Mouse (Mus musculus) urinary bladder, postnatal 36 days (tissue): ENCODE measurements around the gene Atp5j2.
A peak's percentile ranks its signal among the peaks of the same experiment; 100 is the strongest.

Experiments used
- DNase-seq, 2 experiments: peaks; one replicate each; pipeline ENCODE4 v3.0.0; 2022; ENCODE audit warnings: low spot score in 2 of 2, mixed read lengths in 1 of 2

Atp5j2 gene

DNA sequence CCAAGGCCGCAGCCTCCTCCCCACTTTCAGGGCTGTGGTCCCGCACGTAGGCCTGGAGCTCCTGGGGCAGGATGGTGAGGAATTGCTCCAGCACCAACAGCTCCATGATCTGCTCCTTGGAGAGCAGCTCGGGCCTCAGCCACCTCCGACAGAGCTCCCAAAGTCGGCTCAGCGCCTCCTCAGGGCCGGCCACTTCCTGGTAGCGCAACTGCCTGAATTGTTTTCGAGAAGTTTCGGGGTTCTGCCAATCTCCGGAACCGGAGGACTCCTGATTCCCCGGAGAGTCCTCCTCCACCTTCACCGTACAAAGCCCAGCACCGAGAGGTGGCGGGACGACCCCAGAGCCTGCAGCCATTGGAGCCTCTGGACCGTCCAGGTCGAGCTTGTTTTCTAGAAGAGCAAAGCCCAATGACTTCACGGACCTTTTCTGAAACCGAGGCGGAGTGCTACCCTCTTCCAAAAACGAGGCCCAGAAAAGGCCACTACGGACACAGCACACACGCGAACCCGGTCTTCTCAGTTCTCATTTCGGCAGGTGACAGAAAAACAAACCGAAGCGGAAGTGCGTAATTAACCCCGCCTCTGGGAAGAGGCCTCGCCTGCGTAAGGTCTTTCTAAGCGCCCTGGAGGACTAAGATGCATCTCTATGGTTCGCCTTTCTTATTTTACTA lies 9.6 kb upstream of the Atp5j2 start, which contains the start of gene Zkscan14:
TSS of gene Zkscan14 (minus strand) at position 548 of the 671 bp plus-strand sequence.
- DNase-seq, result peak; percentile 46 to 74

DNA sequence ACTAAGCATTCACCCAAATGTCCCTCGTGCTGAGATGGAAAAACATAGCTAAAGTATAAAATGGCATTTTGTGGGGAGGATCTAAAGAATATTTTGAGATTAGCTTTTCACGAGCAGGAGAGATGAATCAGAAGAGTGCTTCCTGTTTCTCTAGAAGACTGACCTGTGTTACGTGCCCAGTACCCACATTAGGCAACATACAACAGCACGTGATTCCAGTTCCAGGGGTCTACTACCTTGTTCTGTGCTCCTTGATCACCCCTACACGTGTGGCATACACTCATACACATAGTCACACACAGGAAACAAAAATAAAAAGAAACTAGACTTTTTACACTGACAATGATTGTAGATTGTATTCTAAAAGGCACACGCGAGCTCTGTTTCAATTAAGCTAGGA lies 8.5 kb upstream of the Atp5j2 start:
- DNase-seq, result no peak

DNA sequence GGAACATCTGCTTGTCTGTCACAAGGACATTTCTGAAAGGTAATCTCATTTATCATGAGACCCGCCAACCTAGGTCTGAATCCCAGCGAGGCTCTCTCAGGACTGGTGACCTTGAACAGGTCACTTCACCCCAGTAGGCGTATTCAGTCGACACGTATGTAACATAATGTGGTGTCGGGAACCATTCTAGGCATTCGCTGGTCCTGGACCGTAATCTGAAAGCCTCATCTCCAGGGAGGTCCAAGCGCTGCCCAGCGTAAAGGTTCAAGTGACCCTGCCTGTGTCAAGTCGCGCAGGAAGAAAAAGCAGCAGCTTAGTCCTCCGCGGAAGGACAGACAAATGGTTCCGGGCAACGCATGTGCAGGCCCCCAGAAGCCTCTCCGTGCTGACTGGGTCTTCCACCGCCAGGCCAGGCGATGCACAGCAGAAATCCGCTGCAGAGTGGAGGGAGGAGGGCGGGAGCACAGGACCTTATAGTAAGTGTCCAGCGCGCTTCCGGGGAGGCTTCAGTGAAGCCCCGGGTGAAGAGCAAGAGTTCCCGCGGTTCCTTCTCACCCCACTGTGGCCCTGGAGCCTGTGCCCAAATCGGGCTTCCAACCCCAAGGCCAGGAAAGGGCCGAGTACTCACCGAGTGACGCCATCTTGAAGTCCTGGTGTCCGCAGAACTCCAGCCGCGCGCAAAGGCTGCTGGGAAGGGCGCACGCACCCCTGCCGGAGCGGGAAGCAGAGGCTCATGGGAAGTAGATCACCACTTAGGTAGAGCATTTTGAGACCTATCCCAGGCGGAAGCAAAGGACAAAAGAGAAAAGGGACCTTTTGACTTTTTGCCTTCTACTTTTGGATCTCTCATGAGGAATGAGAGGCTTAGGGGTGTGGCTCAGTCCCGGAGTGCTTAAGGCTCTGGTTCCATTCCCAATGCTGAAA lies 725 bp downstream of the Atp5j2 start:
- peak; percentile 82 to 91 for DNase-seq

DNA sequence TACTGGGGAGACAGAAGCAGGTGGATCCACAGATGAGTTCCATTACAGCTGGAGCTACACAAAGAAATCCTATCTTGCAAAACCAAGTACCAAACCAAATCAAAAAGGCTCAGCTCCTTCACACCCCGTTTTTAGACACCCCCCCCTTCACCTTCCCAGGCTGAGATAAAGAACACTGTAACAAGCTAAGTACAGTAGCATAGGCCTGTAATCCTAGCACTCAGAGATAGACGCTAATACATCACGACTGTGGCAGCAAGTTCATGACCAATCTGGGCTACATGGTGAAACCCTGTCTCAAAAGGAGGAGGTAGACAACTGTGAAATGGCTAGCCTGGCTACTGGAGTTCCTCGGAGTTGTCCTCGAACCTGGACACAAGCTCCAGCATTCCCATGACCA lies 1.5 kb downstream of the Atp5j2 start:
- no peak for DNase-seq

DNA sequence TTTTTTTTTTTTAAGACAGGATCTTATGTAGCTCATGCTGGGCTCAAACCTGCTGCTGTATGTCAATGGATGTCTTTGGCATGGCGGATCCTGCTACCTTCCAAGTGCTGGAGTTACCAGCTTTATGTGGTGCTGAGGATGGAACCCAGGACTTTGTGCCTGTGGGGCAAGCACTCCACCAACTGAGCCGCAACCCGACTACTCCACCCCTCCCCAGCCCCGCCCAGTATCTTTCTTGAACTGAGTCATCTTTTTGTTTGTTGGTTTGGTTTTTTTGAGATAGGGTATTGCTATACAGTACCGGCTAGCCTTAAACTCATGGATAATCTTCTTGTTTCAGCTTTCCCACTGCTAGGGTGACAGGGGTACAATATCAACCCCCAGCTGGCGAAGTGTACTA lies 2.4 kb downstream of the Atp5j2 start:
- DNase-seq, result no peak

DNA sequence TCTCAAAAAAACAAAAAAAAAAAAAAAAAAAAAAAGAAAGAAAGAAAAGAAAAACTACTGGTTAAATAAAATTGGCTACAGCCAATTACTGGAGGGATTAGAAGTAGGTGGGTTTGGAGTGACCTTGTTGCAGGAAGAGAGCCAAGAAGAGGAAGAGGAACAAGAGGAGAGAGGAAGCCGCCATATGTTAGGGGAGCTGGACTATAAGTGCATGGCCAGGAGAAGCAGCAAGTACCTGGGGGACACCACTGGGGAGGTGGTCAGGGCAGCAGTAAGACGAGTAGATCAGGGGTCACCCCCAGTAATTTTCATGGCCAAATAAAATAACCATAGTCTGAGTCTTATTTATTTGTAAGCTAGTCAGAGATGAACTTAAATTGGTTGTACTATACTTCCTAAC lies 6.6 kb downstream of the Atp5j2 start:
- DNase-seq, result no peak

DNA sequence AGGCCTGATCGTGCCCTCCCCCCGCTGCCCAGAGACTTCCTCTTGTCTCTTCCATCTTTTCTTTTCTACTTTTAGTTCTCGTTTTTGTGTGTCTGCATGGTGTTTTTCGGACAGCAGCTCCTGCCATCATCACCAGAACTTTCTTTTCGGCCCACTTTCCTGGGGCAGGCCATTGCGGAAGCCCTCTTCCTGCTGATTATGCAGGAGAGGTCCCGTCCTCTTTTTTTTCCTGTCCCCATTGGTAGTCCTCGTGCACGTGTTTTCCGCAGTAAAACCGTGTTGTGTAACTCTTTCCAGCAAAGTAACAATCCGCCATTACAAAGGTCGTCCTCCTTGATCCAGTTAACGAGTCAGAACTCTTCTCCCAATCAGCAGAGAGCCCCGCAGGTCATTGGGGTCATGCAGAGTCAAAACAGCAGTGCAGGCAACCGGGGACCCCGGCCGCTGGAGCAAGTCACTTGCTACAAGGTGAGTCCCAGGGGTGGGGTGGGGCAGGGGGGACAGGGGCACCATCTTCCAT lies 13.3 kb downstream of the Atp5j2 start:
- no peak for DNase-seq

DNA sequence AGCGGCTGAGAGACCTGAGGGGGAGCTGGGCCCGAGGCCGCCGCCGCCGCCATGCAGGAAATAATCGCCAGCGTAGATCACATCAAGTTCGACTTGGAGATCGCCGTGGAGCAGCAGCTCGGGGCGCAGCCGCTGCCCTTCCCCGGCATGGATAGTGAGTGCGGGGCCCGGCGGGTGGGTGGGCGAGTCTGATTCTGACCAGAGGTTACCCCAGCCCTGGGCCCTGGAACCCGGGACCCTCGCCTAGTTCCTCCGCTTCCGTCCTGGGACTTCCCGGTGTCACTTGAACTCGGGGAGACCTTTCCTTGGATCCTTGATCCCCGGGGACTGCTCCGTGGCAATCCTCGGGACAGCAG lies 24.6 kb downstream of the Atp5j2 start:
- DNase-seq, result peak in 1 of 2 experiments; percentile 12

DNA sequence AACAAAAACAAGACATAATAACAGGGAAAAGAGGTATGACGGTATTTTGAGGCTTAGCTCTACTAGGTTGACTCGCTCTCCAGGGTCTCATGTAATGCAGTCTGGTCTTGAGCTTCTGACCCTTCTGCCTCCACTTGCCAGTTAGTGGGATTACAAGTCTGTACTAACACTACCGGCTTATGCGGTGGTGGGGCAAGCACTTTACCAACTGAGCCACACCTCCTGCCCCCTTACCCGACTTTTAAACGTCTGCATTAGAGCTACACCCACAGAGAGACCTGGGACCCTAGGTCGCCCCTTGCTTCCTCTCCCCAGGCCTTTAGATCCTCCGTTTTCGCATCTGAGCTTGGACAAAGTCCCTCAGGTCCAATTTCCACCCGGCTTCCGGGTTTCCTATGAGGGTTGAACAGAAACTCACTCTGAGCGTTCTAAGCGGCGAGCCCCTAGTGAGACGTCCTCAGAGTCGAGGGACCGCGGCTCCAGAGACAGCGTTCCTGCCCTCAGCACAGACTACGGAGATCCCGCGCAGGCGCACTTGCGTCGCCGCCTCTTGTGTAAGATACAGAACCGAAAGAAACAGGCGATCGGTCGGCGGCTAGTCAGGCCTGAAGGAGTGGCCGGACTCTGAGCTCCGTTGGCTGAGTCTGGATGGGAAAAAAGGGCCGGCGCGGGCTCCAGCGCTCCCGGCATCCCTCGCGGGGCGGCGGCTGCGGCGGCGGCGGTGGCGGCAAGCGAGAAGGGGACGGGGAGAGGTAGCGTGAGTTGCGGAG lies 25.1 kb downstream of the Atp5j2 start, which contains the start of the genes Ptcd1 and Cpsf4:
TSS of gene Ptcd1 (minus strand) at position 573 of the 770 bp plus-strand sequence.
TSS of gene Cpsf4 (plus strand) at position 678 of the 770 bp plus-strand sequence.
- peak; percentile 98 for DNase-seq

DNA sequence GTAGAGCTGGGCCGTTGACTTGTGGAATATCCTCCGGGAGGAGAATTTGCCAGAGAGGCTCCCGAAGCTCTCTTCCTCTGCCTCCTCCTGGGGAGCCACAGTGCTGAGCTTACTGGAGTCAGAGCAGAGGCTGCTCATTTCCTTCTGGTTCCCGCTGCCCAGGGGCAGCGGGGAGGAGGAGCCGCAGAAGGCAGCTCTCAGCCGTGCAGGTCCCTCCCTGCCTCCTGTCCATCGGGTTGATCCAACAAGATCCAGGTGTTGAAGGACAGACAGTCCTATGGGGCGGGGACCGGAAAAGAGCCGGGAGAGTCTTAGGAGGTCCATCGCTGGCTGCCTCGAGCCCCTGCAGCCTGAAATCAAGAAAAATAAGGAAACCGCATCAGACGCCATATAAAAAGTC lies 26.7 kb downstream of the Atp5j2 start:
- no peak for DNase-seq

DNA sequence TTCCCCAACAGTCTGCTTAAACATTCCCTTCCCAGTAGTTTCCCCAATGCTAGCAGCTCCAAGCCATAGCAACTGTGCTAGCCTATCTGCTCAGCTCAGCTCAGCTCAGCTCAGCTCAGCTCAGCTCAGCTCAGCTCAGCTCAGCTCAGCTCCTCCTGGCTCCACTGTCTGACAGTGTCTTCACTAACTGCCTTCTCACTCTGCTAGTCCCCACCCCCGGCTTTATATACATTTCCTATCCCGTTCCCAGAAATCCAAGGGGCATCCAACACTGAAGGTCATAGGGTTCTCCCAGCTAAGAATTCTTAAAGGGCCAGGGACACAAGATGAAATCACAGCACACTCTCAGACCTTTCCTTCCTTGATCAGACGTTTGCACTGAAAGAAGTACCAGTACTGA lies 27.2 kb downstream of the Atp5j2 start:
- no peak for DNase-seq

DNA sequence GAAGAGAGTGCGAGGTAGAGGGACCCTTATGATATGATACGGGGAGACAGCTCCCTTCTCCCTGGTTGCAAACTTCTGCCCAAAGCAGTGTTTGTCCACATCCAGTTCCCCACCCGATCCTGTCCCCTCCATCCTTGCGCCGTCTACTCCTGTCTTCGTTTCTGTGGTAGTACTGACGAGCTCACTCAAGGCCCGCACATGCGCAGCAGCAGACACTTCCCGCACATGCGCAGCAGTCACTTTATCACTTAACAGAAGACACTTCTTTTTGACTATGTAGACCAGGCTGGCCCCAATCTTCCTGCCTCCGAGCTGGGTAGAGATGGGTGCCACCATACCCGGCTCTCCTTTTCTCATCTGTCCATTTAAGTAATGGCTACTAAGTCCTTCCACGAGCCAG lies 30.5 kb downstream of the Atp5j2 start:
- DNase-seq, result no peak

DNA sequence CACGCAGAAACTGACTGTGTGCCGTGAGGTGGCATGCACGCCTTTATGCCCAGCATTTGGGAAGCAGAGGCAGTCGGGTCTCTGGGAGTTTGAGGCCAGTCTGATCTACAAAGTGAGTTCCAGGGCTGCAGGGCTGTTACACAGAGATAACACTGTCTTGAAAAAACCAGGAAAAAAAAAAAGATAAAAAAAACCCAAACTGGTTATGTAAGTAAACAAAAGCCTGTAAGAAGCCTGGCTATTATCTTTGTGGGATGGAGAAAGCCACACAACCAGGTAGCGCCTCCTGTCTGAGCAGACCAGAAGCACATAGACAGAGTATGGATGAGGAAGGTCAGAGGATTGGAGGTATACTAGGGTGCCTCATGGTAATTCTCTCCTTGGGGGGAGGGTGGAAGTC lies 39.2 kb downstream of the Atp5j2 start:
- DNase-seq, result no peak

DNA sequence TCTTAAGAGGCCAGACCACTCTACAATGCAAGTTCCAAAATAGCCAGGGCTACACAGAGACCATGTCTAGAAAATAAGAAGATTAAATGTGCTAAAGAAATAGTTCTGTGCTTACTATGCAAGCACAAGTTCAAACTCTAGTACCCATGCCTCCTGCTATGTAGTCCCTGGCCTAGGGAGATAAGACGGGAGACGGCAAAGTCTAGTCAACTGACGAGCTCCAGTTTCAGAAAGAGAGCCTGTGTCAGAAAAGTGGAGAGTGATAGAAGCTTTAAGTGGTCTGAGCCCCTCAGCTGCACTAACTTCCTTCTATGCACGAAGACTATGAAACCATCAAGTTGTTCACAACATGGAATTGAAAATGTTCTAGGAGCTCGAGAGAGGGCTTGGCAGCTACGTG lies 42.6 kb downstream of the Atp5j2 start:
- no peak for DNase-seq

DNA sequence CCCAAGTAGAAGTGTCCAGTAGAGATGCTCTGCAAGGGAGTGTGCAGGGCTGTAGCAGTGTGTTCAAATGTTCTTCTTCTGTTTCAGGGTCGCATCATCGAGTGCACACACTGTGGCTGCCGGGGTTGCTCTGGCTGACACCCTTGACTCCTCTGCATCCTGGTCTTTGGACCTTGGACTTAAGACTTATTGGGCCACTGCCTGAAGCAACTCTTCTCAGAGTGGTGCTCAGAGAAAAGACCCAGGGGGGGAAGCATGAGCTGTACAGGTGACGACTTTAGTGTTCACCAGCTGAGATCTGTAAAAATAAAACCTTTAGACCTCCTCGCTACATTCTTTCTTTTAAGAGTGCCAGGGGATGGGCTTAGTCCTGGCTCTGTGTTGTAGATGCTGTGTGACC lies 44.1 kb downstream of the Atp5j2 start:
- DNase-seq, result no peak

DNA sequence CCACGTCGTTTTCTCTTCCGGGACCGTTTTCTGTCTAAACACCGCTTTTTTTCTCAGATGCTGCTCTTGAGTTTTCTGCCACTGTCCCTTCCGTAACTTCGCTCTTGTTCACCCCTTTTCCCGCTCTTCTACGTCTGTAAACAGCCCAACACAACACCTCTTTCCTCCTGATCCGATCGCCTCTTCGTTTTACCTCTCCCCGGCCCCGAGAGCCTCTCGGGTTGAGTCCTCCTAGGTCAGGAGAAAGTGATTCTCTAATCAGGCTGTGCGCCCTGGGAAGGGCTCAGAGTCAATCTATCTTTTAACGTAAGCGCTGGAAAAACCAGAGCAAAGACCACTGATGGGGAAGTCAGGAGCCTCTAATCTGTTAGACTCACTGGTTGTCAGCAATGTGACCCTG lies 51.3 kb downstream of the Atp5j2 start:
- DNase-seq, result no peak

DNA sequence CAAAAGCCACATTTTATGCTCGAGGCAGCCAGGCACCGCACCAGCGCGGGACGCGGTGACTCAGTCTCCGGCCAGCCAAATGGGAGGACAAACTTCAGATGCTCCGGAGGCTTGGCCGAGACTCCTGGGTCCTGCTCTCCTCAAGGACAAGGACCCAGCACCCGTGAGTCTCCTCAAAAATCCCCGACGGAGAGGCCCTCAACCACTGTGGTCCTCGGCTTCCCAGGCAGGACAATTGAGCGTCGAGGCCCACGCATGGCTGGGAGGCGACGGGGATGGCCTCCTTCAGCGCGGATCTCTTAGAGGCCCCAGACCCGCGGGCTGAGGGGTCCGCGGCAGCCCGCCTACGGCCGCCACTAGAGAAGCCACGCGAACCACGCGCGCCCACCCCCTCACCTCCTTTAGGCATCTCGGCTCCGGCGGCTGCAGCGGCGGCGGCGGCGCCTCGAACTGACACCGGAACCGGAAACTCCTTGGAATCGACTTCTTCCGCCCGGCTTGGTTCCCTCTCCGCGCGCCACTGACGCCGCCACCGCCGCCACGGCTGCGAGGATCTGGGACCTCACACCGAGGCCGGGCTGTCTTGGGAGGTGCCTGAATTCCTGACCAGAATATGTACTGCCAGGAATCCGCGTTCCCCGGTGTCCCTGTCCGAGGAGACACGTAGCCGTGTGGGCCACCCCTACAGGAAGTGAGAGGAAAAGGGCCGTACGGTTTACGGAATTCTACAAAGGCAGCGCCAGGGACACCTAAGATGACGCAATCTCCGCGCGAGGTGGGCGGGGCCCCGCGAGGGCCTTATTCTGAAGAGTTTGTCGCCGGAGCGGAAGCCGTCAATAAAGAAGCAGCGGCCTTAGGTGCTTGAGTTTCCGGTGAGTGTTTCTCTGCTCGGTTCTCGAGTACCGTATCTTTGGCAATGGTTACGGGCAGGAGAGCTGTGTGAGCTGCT lies 52.0 kb downstream of the Atp5j2 start, which contains the start of the genes Pdap1 and Bud31:
TSS of gene Pdap1 (minus strand) at position 668 of the 949 bp plus-strand sequence.
TSS of gene Bud31 (plus strand) at position 792 of the 949 bp plus-strand sequence.
- peak; percentile 95 for DNase-seq

DNA sequence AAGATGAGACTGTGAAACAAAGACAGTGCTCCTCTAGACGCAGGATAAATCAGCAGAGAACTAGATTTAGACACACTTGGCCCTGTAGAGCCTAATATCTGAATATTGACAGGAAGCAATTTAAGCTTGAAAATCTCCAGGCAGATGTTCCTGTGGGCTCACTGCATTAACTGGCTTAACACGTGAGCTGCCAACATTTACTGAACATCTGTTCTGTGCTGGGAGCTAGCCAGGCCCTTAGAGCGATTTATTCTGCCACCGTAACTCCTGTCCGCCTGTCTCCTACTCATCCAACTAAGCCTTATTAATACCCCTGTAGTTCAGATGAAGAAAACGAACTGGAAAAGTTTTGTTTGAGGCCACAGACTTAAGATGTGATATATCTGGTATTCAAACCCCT lies 53.0 kb downstream of the Atp5j2 start:
- no peak for DNase-seq
